Mouse (Mus musculus): ENCODE data around the gene Ttc6.
A peak's percentile ranks its signal among the peaks of the same experiment; 100 is the strongest.

Ttc6 gene

GRCm38 (mm10) chr12:57563909-57564308 is at the start of gene Ttc6:
Gene Ttc6 (plus strand): TSS chr12:57564113.
- peak; percentile 75 for DNase-seq

- DNase-seq = no peak
Observed at GRCm38 (mm10) chr12:57514552-57514951, 49.4 kb upstream of the Ttc6 start.

GRCm38 (mm10) chr12:57515702-57516377 is 48.1 kb upstream of the Ttc6 start:
- peak; percentile 66 for DNase-seq

GRCm38 (mm10) chr12:57528335-57528734 is 35.6 kb upstream of the Ttc6 start:
- DNase-seq = peak; percentile 31

- DNase-seq = peak; percentile 81
Observed at GRCm38 (mm10) chr12:57530474-57530873, 33.4 kb upstream of the Ttc6 start.

GRCm38 (mm10) chr12:57534517-57534878 is 29.4 kb upstream of the Ttc6 start:
- DNase-seq = peak; percentile 72

- peak; percentile 78 for DNase-seq
Observed at GRCm38 (mm10) chr12:57534879-57535611, 28.9 kb upstream of the Ttc6 start.

- peak; percentile 83 for DNase-seq
Observed at GRCm38 (mm10) chr12:57536056-57536908, 27.6 kb upstream of the Ttc6 start.

GRCm38 (mm10) chr12:57536909-57537670 is 26.8 kb upstream of the Ttc6 start:
- peak; percentile 64 for DNase-seq

- DNase-seq = peak; percentile 64
Observed at GRCm38 (mm10) chr12:57537791-57538587, 25.9 kb upstream of the Ttc6 start.

- DNase-seq = peak; percentile 85
Observed at GRCm38 (mm10) chr12:57538588-57539550, 25.0 kb upstream of the Ttc6 start.

GRCm38 (mm10) chr12:57539551-57539985 is 24.3 kb upstream of the Ttc6 start:
- peak; percentile 88 for DNase-seq

- peak; percentile 42 for DNase-seq
Observed at GRCm38 (mm10) chr12:57541118-57541517, 22.8 kb upstream of the Ttc6 start.

- DNase-seq = peak; percentile 84
Observed at GRCm38 (mm10) chr12:57541931-57542745, 21.8 kb upstream of the Ttc6 start.

- peak; percentile 86 for DNase-seq
Observed at GRCm38 (mm10) chr12:57542746-57543626, 20.9 kb upstream of the Ttc6 start.

GRCm38 (mm10) chr12:57543627-57543991 is 20.3 kb upstream of the Ttc6 start:
- no peak for DNase-seq

- DNase-seq = peak; percentile 66
Observed at GRCm38 (mm10) chr12:57544641-57545370, 19.1 kb upstream of the Ttc6 start.

Data from heart, adult 11 months (tissue).